Mouse (Mus musculus): Measurements from ENCODE around the gene Ctdsp2. TPM values are rescaled to one million over a fixed set of nuclear protein-coding genes. Genes with fewer than 3 reads are reported as not detected.

Gene Ctdsp2
- polyA plus RNA-seq (2015; fragmentation: Nextera tagmentation; extraction: Ambion mirVana): 38.2 and 41.8 TPM in 2 replicates

- Histone ChIP-seq H3K4me1 (ENCODE audit: control insufficient read depth, insufficient read depth, low read length) (peaks cover 35% of the 10 kb centered on the region), H3K36me3 (ENCODE audit: control insufficient read depth, insufficient read depth) (no peaks in the 10 kb centered on the region)
- under 1% methylated on average over 56 of the region's 56 CpGs for WGBS
These were observed at the start of gene Ctdsp2 for GRCm38 (mm10) chr10:126978277-126978994. Ctdsp2 (plus strand) TSS chr10:126978717.

DNA sequence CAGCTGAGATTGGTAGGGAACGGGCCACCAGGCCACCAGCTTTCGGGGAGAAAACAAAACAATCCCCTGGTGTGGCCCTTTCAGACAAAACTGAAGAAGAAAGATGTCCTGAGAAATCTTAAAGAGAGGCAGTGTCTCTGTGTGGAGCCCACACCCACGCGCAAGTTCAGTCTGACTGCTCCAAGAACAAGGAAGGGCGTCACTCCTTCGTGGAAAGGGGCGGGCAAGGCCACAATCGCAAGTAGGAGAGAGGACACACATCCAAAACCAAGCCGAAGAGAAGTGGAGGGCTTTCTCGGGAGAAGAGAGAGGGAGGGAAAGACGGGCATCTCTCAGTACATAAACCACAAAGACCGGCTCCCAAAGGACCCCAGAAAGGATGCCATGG, 49.7 kb upstream of the Ctdsp2 start:
- Histone ChIP-seq H3K9ac (ENCODE audit: low read length) (peak overlapping the region; percentile 82), H3K4me1 (ENCODE audit: control insufficient read depth, insufficient read depth, low read length) (peaks cover 47% of the 10 kb centered on the region), H3K27ac (ENCODE audit: low read length) (peak overlapping the region; percentile 95), H3K9me3 (replicated peaks; ENCODE audit: control insufficient read depth, low read length) (no peaks in the 10 kb centered on the region), H3K4me2 (ENCODE audit: low read depth, low read length) (peak overlapping the region; percentile 84), H3K27me3 (ENCODE audit: control insufficient read depth, insufficient read depth, low read length) (no peaks in the 10 kb centered on the region), H3K36me3 (ENCODE audit: control insufficient read depth, insufficient read depth) (no peaks in the 10 kb centered on the region), H3K4me3 (ENCODE audit: low read length) (peak overlapping the region; percentile 66)
- ATAC-seq (replicated peaks; ENCODE audit: extremely low read depth, insufficient read depth, low FRiP score): no peak
- WGBS: 28% methylated on average over 12 of the region's 12 CpGs

More at GRCm38 (mm10) chr10:126978277-126978994, at the start of gene Ctdsp2:
- H3K4me3 ChIP-seq (ENCODE audit: low read length): peak within 1 kb of the TSS; percentile 79
- no peaks in the 10 kb centered on the region for H3K27me3 ChIP-seq (ENCODE audit: control insufficient read depth, insufficient read depth, low read length)
- H3K9ac ChIP-seq (ENCODE audit: low read length): peak within 1 kb of the TSS; percentile 98
- no peaks in the 10 kb centered on the region for H3K9me3 ChIP-seq (replicated peaks; ENCODE audit: control insufficient read depth, low read length)
- peak; percentile 90 for ATAC-seq (replicated peaks; ENCODE audit: extremely low read depth, insufficient read depth, low FRiP score)
- H3K27ac ChIP-seq (ENCODE audit: low read length): peak within 1 kb of the TSS; percentile 97
- H3K4me2 ChIP-seq (ENCODE audit: low read depth, low read length): peak within 1 kb of the TSS; percentile 82

- H3K4me3 ChIP-seq (ENCODE audit: low read length): no peak overlapping the region
- H3K9me3 ChIP-seq (replicated peaks; ENCODE audit: control insufficient read depth, low read length): no peaks in the 10 kb centered on the region
- WGBS: 53% methylated on average over 3 of the region's 3 CpGs
- ATAC-seq (replicated peaks; ENCODE audit: extremely low read depth, insufficient read depth, low FRiP score): no peak
- H3K9ac ChIP-seq (ENCODE audit: low read length): no peak overlapping the region
- H3K36me3 ChIP-seq (ENCODE audit: control insufficient read depth, insufficient read depth): no peaks in the 10 kb centered on the region
- H3K27me3 ChIP-seq (ENCODE audit: control insufficient read depth, insufficient read depth, low read length): no peaks in the 10 kb centered on the region
- peaks cover 45% of the 10 kb centered on the region for H3K4me1 ChIP-seq (ENCODE audit: control insufficient read depth, insufficient read depth, low read length)
- H3K27ac ChIP-seq (ENCODE audit: low read length): peak overlapping the region; percentile 95
- H3K4me2 ChIP-seq (ENCODE audit: low read depth, low read length): no peak overlapping the region
These were observed 49.0 kb upstream of the Ctdsp2 start for GRCm38 (mm10) chr10:126929543-126929942.

DNA sequence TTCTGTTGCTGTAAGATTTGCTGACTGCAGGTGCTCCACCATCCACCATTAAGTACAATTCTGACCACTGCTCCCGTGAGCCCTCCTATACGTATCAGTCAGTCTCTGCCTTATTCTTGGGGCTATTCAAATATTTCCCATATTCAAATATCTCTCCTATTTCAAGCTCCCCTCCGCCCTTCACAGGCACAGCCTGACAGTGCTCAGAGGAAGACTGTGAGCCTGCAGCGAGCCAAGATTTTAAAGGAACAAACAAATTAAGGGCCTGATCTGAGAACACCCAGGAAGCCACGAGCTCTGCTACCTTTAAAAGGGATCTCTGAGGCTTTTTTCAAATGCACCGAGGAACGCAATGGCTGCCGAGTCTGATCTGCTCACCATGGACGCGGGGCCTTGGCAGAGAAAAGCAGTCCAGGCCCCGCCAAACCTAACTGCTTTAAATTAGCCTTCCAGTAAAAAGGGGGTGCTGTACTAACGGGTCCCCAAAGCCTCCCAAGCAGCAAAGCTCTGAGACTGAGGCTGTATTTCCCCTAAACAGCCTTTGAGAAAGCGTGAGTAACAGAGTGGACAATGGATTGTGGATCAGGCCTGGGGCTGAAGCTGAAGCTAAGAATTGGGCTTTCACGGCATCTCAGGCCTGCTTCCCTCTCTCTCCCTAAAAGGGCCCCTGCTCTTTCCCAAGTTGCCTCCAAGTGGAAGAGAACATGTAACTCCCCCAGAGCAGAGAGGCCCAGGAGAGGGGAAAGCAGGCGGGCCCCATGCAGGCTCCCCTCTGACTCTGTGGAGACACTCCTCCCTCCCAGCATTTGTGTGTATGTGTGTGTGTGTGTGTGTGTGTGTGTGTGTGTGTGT, 48.0 kb upstream of the Ctdsp2 start:
- ATAC-seq (replicated peaks; ENCODE audit: extremely low read depth, insufficient read depth, low FRiP score): peak; percentile 50
- Histone ChIP-seq H3K9me3 (replicated peaks; ENCODE audit: control insufficient read depth, low read length) (no peaks in the 10 kb centered on the region), H3K4me3 (ENCODE audit: low read length) (no peak overlapping the region), H3K9ac (ENCODE audit: low read length) (peak overlapping the region; percentile 51), H3K4me2 (ENCODE audit: low read depth, low read length) (peak overlapping the region; percentile 7), H3K4me1 (ENCODE audit: control insufficient read depth, insufficient read depth, low read length) (peaks cover 48% of the 10 kb centered on the region), H3K36me3 (ENCODE audit: control insufficient read depth, insufficient read depth) (no peaks in the 10 kb centered on the region), H3K27me3 (ENCODE audit: control insufficient read depth, insufficient read depth, low read length) (no peaks in the 10 kb centered on the region), H3K27ac (ENCODE audit: low read length) (peak overlapping the region; percentile 94)
- WGBS: 34% methylated on average over 15 of the region's 15 CpGs

DNA sequence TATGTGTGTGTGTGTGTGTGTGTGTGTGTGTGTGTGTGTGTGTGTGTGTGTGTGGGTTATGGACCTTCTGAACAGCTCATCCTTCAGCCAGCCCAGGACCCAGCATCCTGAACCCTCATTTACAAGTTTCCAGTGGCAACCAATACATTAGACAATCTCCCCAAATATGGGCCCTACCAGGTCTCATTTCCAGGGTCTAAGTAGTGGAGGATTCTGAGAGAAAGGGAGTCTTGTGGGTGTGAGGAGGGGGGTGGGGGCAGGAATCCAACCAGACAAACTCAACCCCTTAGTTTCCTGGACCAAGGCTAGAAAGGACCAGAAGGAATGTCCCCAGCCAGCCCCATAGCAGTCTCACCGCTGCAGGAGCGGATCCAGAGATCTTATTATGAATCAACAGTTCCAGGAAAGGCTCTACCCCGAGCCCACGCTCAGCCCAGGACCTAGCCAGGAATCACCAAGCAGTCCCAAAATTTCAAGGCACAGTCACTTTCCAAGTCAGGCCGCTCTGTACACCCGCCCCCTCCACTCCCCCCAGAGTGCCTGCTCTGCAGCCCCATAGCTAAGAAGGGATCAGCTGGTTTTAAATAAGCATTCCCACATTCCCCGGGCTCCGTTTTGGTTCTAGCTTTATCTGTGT, 47.3 kb upstream of the Ctdsp2 start:
- Histone ChIP-seq H3K27me3 (ENCODE audit: control insufficient read depth, insufficient read depth, low read length) (no peaks in the 10 kb centered on the region), H3K4me3 (ENCODE audit: low read length) (no peak overlapping the region), H3K9me3 (replicated peaks; ENCODE audit: control insufficient read depth, low read length) (no peaks in the 10 kb centered on the region), H3K9ac (ENCODE audit: low read length) (peak overlapping the region; percentile 47; the same call in 1 of the 2 replicates), H3K4me1 (ENCODE audit: control insufficient read depth, insufficient read depth, low read length) (peaks cover 55% of the 10 kb centered on the region), H3K4me2 (ENCODE audit: low read depth, low read length) (no peak overlapping the region), H3K27ac (ENCODE audit: low read length) (peak overlapping the region; percentile 94), H3K36me3 (ENCODE audit: control insufficient read depth, insufficient read depth) (no peaks in the 10 kb centered on the region)
- WGBS: 36% methylated on average over 8 of the region's 8 CpGs
- ATAC-seq (replicated peaks; ENCODE audit: extremely low read depth, insufficient read depth, low FRiP score): no peak; the same call in 1 of the 2 replicates

GRCm38 (mm10) chr10:126931760-126932139, 46.8 kb upstream of the Ctdsp2 start:
- Histone ChIP-seq H3K9me3 (replicated peaks; ENCODE audit: control insufficient read depth, low read length) (no peaks in the 10 kb centered on the region), H3K4me3 (ENCODE audit: low read length) (no peak overlapping the region), H3K27ac (ENCODE audit: low read length) (peak overlapping the region; percentile 94), H3K9ac (ENCODE audit: low read length) (peak overlapping the region; percentile 47; the same call in 1 of the 2 replicates), H3K4me2 (ENCODE audit: low read depth, low read length) (no peak overlapping the region), H3K27me3 (ENCODE audit: control insufficient read depth, insufficient read depth, low read length) (no peaks in the 10 kb centered on the region), H3K36me3 (ENCODE audit: control insufficient read depth, insufficient read depth) (no peaks in the 10 kb centered on the region), H3K4me1 (ENCODE audit: control insufficient read depth, insufficient read depth, low read length) (peaks cover 55% of the 10 kb centered on the region)
- no peak for ATAC-seq (replicated peaks; ENCODE audit: extremely low read depth, insufficient read depth, low FRiP score)

DNA sequence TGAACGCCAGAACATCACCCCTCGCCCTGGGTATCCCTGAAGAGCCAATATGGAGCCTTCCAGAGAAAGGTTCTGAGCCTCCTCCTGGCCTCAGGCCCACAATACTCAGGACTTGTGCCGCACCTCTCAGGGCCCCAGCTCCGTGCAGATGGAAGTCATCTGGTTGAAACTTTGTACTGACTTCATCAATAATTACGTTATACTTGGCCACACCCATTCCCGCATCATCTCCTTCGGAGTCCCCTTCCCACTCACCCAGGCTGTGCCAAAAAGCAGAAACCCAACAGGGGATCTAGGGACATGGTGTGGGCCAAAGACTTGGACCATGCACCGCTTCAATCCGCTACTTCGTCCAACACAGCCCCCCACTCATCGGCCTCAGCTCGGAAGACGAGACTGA, 44.0 kb upstream of the Ctdsp2 start:
- no peaks in the 10 kb centered on the region for H3K27me3 ChIP-seq (ENCODE audit: control insufficient read depth, insufficient read depth, low read length)
- no peak overlapping the region for H3K9ac ChIP-seq (ENCODE audit: low read length)
- peaks cover 6% of the 10 kb centered on the region; the same call in 1 of the 2 replicates for H3K9me3 ChIP-seq (replicated peaks; ENCODE audit: control insufficient read depth, low read length)
- 86% methylated on average over 13 of the region's 13 CpGs for WGBS
- no peak overlapping the region for H3K4me3 ChIP-seq (ENCODE audit: low read length)
- H3K36me3 ChIP-seq (ENCODE audit: control insufficient read depth, insufficient read depth): no peaks in the 10 kb centered on the region
- peaks cover 33% of the 10 kb centered on the region for H3K4me1 ChIP-seq (ENCODE audit: control insufficient read depth, insufficient read depth, low read length)
- H3K4me2 ChIP-seq (ENCODE audit: low read depth, low read length): no peak overlapping the region
- no peak for ATAC-seq (replicated peaks; ENCODE audit: extremely low read depth, insufficient read depth, low FRiP score)
- no peak overlapping the region for H3K27ac ChIP-seq (ENCODE audit: low read length)

DNA sequence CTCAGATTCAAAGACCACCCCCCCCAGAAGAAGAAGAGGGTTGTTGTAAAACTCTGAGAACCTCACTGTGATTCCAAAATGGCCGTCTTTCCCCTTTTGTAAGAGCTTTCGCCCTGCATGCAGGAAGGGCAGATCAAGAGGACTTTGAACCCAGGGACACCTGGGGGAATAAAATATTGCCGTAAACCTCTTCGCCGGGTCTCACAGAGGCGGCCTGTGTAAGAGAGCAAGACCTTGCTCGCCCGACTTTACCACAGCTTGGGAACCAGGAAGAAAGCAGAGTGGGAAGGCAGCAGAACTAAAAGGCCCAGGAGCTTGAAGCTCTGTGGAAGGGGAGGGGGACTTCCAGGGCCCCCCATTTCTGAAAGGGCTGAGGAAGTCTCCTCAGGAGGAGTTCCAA, 43.4 kb upstream of the Ctdsp2 start:
- WGBS: 81% methylated on average over 8 of the region's 8 CpGs
- ATAC-seq (replicated peaks; ENCODE audit: extremely low read depth, insufficient read depth, low FRiP score): no peak
- no peaks in the 10 kb centered on the region for H3K36me3 ChIP-seq (ENCODE audit: control insufficient read depth, insufficient read depth)
- no peak overlapping the region for H3K4me2 ChIP-seq (ENCODE audit: low read depth, low read length)
- peak overlapping the region; percentile 61 for H3K9ac ChIP-seq (ENCODE audit: low read length)
- H3K4me3 ChIP-seq (ENCODE audit: low read length): no peak overlapping the region
- H3K27ac ChIP-seq (ENCODE audit: low read length): peak overlapping the region; percentile 67
- no peaks in the 10 kb centered on the region for H3K27me3 ChIP-seq (ENCODE audit: control insufficient read depth, insufficient read depth, low read length)
- H3K9me3 ChIP-seq (replicated peaks; ENCODE audit: control insufficient read depth, low read length): peaks cover 6% of the 10 kb centered on the region; the same call in 1 of the 2 replicates
- peaks cover 33% of the 10 kb centered on the region for H3K4me1 ChIP-seq (ENCODE audit: control insufficient read depth, insufficient read depth, low read length)

All from heart, embryonic 16.5 days (tissue).